Mouse (Mus musculus) midbrain, embryonic 16.5 days (tissue): ENCODE measurements at regions not wholly inside any gene's neighbourhood (a gene's known extent, or its start where the extent isn't known, plus 50 kb on each side); places are given as distances from the start of the nearest gene placed in this dataset. TPM values are rescaled to one million over a fixed set of nuclear protein-coding genes. Genes with fewer than 3 reads are reported as not detected.

ENCODE experiments used
- microRNA counts: library from miRNA; unstranded; fragments of <30 nt; microRNA quantifications from one replicate; lab custom pipeline; 2016
- microRNA-seq: library from miRNA; unstranded; fragments of <30 nt; microRNA quantifications from one replicate; pipeline ENCODE4, GENCODE M21; 2017

MicroRNAs in the stretch of these regions (microRNA counts, 519-probe panel; counts per million panel counts)
- microRNA mmu-miR-1187 (lab: Ali Mortazavi, UCI) = 2,021 counts per million, percentile 50 among the panel's probes with 10 or more counts

Small RNA genes lying in the stretch of these regions (microRNA-seq; reads per million reads assigned to microRNA genes)
- not detected for gene Mir1187
